Mouse (Mus musculus) neutrophil, adult 5-6 weeks (primary cell): ENCODE measurements around the gene Ydjc. TPM values are rescaled to one million over a fixed set of nuclear protein-coding genes. Genes with fewer than 3 reads are reported as not detected.
"Not testable (repeated sequence)": the region's sequence is repeated elsewhere in the genome, so short reads cannot be mapped to it uniquely, and the experiment has no call there.

Experiments used
- ATAC-seq: fragments of 151-379, 151-347 bp; 2 replicates; pipeline ENCODE4 v1.8.0; 2017; ENCODE audit warnings: mild to moderate bottlenecking, moderate TSS enrichment; ENCODE audit not compliant: insufficient number of reproducible peaks, poor library complexity, low FRiP score, severe bottlenecking; ENCODE audit errors: extremely low read depth
- total RNA-seq: library from RNA; stranded (forward); fragments of 200-1000 nt; gene quantifications from 2 replicates; pipeline ENCODE4 v1.2.3, GENCODE M21; 2017

The Ydjc gene
- total RNA-seq, 1 experiment from 2014 or later: 1.9 TPM

- ATAC-seq: no peak
Observed at GRCm38 (mm10) chr16:17150520-17151258, 6.3 kb downstream of the Ydjc start.

DNA sequence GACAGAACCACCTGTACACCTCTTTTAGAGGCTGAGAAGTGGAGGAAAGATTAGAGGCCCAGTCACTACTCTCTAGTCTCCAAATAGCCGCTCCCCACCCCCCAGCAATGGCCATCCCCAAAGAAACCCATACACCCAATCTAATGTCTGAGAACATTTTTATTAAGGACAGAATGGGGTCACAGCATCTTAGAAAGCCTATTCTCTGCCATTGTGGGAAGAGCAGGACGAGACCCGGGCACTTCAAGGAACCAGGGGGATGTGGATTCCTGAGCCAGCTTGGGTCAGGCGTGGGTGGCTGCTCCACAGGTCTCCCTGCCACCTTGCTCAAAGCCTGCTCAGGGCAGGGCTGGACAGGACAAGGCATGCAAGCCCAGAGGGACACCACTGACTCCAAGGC is 7.5 kb downstream of the Ydjc start:
- no peak for ATAC-seq

DNA sequence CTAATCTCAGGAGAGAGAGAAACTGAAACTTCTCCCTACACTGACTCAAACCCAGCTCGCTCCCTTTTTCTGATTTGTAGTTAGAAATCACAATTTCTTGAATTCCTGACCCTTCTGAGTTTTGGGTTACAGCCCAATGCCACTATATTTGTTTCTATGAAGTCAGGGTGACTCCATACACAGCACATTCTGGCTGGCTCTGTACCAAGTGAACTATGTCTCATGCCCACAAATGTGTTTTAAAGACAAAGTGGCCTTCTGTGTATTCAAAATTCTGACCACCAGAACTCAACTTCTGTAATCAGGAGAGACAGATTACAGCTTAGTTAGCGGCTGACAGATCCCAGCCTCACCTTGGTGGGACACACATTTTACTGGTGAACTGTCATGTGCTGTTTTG is 9.9 kb downstream of the Ydjc start:
- no peak for ATAC-seq

- not testable (repeated sequence) for ATAC-seq
Observed at GRCm38 (mm10) chr16:17165478-17165877, 21.1 kb downstream of the Ydjc start.

GRCm38 (mm10) chr16:17167179-17167578 is 22.8 kb downstream of the Ydjc start:
- ATAC-seq: no peak

- ATAC-seq: no peak
Observed at GRCm38 (mm10) chr16:17168049-17168448, 23.6 kb downstream of the Ydjc start.

GRCm38 (mm10) chr16:17175765-17176164 is 31.3 kb downstream of the Ydjc start:
- no peak for ATAC-seq

GRCm38 (mm10) chr16:17177623-17178170 is 33.3 kb downstream of the Ydjc start:
- peak; percentile 45; the same call in 1 of the 2 replicates for ATAC-seq

DNA sequence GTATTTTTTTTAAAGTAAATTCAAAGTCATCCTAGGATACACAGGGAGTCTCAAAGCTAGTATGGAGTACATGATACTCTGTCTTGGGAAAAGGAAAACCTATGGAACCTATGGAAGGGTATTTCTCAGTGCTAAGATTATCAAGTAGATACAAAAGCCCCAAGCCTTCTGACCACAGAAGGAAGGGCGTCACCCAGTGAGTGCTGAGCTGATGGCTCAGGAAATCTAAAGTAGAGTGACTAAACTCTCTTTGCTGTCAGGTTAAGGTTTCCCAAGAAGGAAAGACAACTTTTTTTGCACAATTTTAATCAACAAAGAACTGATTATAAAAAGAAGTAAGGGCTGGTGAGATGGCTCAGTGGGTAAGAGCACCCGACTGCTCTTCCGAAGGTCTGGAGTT is 35.3 kb downstream of the Ydjc start:
- ATAC-seq: no peak

DNA sequence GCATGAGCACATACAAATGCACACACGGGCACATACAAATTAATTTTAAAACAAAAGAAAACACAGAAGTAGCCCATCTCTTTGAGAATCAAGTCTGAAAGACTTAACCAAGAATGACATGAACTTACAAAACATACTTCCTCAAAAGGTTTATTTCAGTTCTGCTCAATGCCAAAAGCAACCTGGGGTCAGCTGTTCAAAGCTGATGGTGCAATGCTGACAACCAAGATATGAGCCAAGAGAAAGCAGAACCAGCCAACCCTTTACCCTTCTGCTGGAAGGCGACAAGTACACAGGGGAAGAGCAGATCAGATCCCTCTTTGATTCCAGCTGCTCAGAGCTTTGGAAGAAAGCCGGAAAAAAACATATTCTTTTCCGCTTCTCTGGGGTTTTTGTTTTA is 37.0 kb downstream of the Ydjc start:
- peak; percentile 92 for ATAC-seq

- no peak for ATAC-seq
Observed at GRCm38 (mm10) chr16:17182136-17182535, 37.7 kb downstream of the Ydjc start.

DNA sequence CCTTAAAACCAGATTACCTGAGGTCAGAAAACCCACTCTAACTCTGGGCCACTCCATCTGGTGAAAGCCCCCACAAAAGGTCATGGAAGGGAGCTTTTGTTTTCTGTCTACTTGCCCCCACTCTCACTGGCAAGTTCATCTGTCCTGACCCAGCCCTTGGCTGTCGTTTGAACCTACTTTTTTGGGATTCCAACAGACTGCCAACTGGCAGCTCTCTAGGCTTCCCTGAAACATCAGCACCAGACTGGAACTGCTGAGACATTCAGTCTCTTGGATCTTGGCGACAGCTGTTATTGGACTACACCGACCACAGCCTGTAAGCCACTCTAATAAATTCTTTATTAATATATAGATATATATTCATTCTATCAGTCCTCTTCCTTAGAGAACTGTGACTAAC is 38.6 kb downstream of the Ydjc start:
- no peak for ATAC-seq

- no peak for ATAC-seq
Observed at GRCm38 (mm10) chr16:17185475-17185874, 41.1 kb downstream of the Ydjc start.

DNA sequence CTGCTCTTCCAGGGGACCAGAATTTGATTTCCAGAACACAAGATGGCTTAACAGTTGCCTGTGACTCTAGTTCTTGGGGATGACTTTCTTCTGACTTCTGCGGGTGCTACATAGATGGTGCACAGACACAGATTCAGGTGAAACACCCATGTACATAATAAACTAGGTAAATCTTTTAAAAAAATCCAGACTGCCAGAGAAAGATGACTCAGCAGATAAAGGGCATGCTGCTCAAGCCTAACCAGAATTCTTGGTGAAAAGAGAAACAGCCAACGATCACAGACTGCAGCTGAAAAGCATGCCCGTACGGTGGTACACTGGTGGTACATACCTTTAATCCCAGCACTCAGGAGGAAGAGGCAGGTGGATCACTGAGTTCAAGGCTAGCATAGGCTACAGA is 49.4 kb downstream of the Ydjc start:
- ATAC-seq: no peak

DNA sequence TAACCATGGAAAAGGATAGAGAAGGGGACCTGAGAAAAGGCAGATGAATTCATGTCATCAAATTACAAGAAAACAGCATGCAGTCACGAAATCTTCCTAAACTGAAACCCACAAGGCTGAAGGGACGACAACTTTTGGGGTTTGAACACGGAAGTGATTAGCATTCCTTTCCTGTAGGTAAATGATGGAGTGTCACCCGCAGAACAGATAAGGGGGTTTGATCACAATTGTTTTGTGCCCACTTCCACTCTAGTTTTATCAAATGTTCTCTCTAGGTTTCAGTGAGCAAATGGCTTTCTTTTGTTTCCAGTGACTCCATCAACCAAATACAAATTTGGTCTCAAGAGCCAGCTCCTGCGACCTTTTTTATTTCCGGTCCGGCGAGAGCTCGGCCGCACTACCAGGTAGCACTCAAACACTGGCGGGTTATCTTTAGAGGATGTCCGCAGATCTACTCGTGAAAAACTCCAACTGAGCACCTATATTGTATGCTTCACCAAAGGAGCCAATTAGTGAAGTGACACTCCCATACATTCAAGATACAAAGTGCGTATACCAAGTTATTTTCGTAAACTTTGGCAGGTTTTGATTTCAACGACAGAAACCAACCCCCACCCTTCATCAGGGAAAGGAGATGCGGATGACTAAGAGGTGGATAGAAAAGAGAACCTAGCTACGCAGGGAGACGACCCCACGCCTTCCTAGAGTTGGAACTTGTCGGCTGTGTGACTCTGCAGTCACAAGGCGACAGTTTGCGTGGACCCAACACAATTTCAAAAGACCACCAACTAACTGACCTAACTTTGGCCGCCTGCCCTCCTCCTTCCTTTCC is 55.9 kb downstream of the Ydjc start:
- peak; percentile 32; the same call in 1 of the 2 replicates for ATAC-seq

GRCm38 (mm10) chr16:17200953-17201707 is 56.7 kb downstream of the Ydjc start:
- peak; percentile 84 for ATAC-seq

DNA sequence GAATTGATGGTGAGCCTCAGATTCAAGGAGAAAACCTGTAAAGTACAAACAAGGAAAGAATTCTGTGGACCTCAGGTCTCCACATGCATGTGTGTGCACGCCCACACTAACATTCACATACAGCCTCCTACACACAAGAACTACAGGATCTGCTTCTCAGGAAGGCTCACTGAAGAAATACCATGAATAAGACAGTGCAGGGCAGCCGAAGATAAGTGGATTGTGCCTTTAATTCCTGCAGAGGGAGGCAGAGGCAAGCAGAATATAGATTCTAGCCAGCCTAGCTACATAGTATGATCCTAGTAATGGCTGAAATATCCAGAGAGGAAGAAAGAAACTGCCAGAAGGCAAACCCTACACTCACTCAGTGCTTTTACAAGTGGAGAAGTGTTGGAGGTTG is 57.6 kb downstream of the Ydjc start:
- ATAC-seq: no peak

GRCm38 (mm10) chr16:17202549-17202948 is 58.1 kb downstream of the Ydjc start, which contains the start of gene Ube2l3:
Gene Ube2l3 (minus strand): TSS chr16:17202649.
- no peak for ATAC-seq

DNA sequence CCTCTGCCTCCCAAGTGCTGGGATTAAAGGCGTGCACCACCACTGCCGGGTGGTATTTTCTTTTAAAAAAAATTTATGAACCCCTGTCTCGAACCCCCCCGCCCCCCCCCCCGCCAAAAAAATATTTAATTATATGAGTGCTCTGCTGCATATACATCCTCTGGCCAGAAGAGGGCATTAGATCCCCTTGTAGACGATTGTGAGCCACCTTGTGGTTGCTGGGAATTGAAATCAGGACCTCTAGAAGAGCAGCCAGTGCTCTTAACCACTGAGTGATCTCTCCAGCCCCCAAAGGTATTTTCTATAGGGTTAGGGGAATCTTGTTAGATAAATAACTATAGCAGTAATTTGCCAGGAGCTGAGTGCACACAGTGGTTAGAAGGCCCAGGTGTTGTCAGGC is 60.6 kb downstream of the Ydjc start:
- ATAC-seq: 0 out of 2 replicates have a peak, but pooled peaks have one; percentile 31
